Mouse (Mus musculus) forebrain, postnatal 0 days (tissue): ENCODE measurements around the gene Gdpgp1. TPM values are rescaled to one million over a fixed set of nuclear protein-coding genes. Genes with fewer than 3 reads are reported as not detected.

ENCODE experiments used
- ATAC-seq: fragments of 200-750 bp; cut with Nextera tagmentation; 2 replicates; pipeline ENCODE4 v1.8.0; 2017; ENCODE audit warnings: mild to moderate bottlenecking, moderate library complexity
- DNase-seq: peaks from one replicate; pipeline ENCODE4 v3.0.0-alpha.2; 2015
- H3K27ac ChIP-seq: fragments of 300-500 bp; sonication (generic); 2 replicates; pipeline ENCODE4 v1.5.1; 2014; ENCODE audit warnings: low read depth, mild to moderate bottlenecking, antibody characterized with exemption, low read length, moderate library complexity, mixed read lengths
- H3K27me3 ChIP-seq: fragments of 300-500 bp; sonication (generic); 2 replicates; pipeline ENCODE4 v1.6.1; 2014; ENCODE audit warnings: mild to moderate bottlenecking, low read length, mixed read lengths; ENCODE audit not compliant: insufficient read depth
- H3K36me3 ChIP-seq: fragments of 300-500 bp; sonication (generic); 2 replicates; pipeline ENCODE4 v1.6.1; 2014; ENCODE audit warnings: mild to moderate bottlenecking, moderate library complexity; ENCODE audit not compliant: insufficient read depth
- H3K4me1 ChIP-seq: fragments of 300-500 bp; sonication (generic); 2 replicates; pipeline ENCODE4 v1.6.1; 2014; ENCODE audit warnings: antibody characterized with exemption; ENCODE audit not compliant: insufficient read depth
- H3K4me2 ChIP-seq: fragments of 300-500 bp; sonication (generic); 2 replicates; pipeline ENCODE4 v1.6.1; 2014; ENCODE audit warnings: low read depth, mild to moderate bottlenecking, moderate library complexity
- H3K4me3 ChIP-seq: fragments of 300-500 bp; sonication (generic); 2 replicates; pipeline ENCODE4 v1.5.1; 2014; ENCODE audit warnings: low read depth, low read length, mixed read lengths
- H3K9ac ChIP-seq: fragments of 300-500 bp; sonication (generic); 2 replicates; pipeline ENCODE4 v1.6.1; 2014; ENCODE audit warnings: mild to moderate bottlenecking
- H3K9me3 ChIP-seq: fragments of 300-500 bp; sonication (generic); 2 replicates; pipeline ENCODE4 v1.6.1; 2016; ENCODE audit warnings: low read length
- CTCF ChIP-seq: sonication (generic); IDR thresholded peaks from 2 replicates; pipeline ENCODE4 v1.5.1; 2016; ENCODE audit warnings: antibody characterized with exemption, control low read depth, low read depth
- WGBS: fragments of 180-500 bp; shearing (Covaris S2); extraction: QIAGEN DNeasy Blood & Tissue Kit; methylation state at CpG from one replicate; pipeline ENCODE4 v1.1.7; 2014; 5-methylcytosine and 5-hydroxymethylcytosine counted together
- polyA plus RNA-seq: library from polyadenylated mRNA; unstranded; fragments of >200 nt; fragmentation: Nextera tagmentation; extraction: Ambion mirVana; gene quantifications from 2 replicates; pipeline ENCODE4 v1.2.1, GENCODE M21; 2015
- total RNA-seq: library from RNA; depleted of rRNA; stranded (reverse); fragments of >200 nt; gene quantifications from 2 replicates; pipeline ENCODE4 v1.2.3, GENCODE M21; 2014

The Gdpgp1 gene
- total and polyA plus RNA-seq, 2 experiments from 2014 or later, result 2.6 to 5.8 TPM

GRCm38 (mm10) chr7:80260625-80261371 lies 28.1 kb downstream of the Gdpgp1 start, which contains the start of gene Ngrn:
Ngrn (plus strand) TSS chr7:80261215.
- Histone ChIP-seq H3K36me3 (peaks cover 19% of the 10 kb centered on the region), H3K4me3 (peak within 1 kb of the TSS; percentile 67), H3K27me3 (peaks cover 19% of the 10 kb centered on the region), H3K9ac (peak within 1 kb of the TSS; percentile 78), H3K4me2 (peak within 1 kb of the TSS; percentile 76), H3K9me3 (no peaks in the 10 kb centered on the region), H3K4me1 (peaks cover 7% of the 10 kb centered on the region), H3K27ac (peak within 1 kb of the TSS; percentile 82)
- ATAC-seq, result peak; percentile 97
- WGBS, result 27% methylated on average over 40 of the region's 40 CpGs
- peak; percentile 56 for TF ChIP-seq CTCF
- DNase-seq, result peak; percentile 91

- ATAC-seq (peak; percentile 66), DNase-seq (peak; percentile 72)
- Histone ChIP-seq H3K4me3 (peak overlapping the region; percentile 67), H3K36me3 (peaks cover 26% of the 10 kb centered on the region), H3K4me2 (peak overlapping the region; percentile 76), H3K9ac (peak overlapping the region; percentile 78), H3K27me3 (peaks cover 19% of the 10 kb centered on the region), H3K4me1 (peaks cover 7% of the 10 kb centered on the region), H3K9me3 (no peaks in the 10 kb centered on the region), H3K27ac (peak overlapping the region; percentile 82)
- whole genome bisulfite sequencing, result 1% methylated on average over 32 of the region's 32 CpGs
- no peak for TF ChIP-seq CTCF
Observed at GRCm38 (mm10) chr7:80261372-80261990, 28.8 kb downstream of the Gdpgp1 start.

GRCm38 (mm10) chr7:80264606-80265005 lies 31.9 kb downstream of the Gdpgp1 start:
- Histone ChIP-seq H3K4me2 (no peak overlapping the region), H3K9me3 (no peaks in the 10 kb centered on the region), H3K27ac (no peak overlapping the region), H3K4me1 (peaks cover 13% of the 10 kb centered on the region), H3K9ac (no peak overlapping the region), H3K4me3 (no peak overlapping the region), H3K27me3 (0 out of 2 replicates have a peak, but pooled peaks cover 4% of the 10 kb centered on the region), H3K36me3 (peaks cover 33% of the 10 kb centered on the region)
- 93% methylated on average over 12 of the region's 12 CpGs for WGBS
- DNase-seq (no peak), ATAC-seq (no peak)
- TF ChIP-seq CTCF, result no peak

GRCm38 (mm10) chr7:80267764-80268163 lies 35.1 kb downstream of the Gdpgp1 start:
- TF ChIP-seq CTCF, result no peak
- Histone ChIP-seq H3K36me3 (peaks cover 33% of the 10 kb centered on the region), H3K4me3 (no peak overlapping the region), H3K9ac (no peak overlapping the region), H3K4me1 (peaks cover 20% of the 10 kb centered on the region), H3K27ac (no peak overlapping the region), H3K27me3 (no peaks in the 10 kb centered on the region), H3K9me3 (no peaks in the 10 kb centered on the region), H3K4me2 (no peak overlapping the region)
- DNase-seq (no peak), ATAC-seq (no peak)
- WGBS, result 81% methylated on average over 1 of the region's 1 CpGs

DNA sequence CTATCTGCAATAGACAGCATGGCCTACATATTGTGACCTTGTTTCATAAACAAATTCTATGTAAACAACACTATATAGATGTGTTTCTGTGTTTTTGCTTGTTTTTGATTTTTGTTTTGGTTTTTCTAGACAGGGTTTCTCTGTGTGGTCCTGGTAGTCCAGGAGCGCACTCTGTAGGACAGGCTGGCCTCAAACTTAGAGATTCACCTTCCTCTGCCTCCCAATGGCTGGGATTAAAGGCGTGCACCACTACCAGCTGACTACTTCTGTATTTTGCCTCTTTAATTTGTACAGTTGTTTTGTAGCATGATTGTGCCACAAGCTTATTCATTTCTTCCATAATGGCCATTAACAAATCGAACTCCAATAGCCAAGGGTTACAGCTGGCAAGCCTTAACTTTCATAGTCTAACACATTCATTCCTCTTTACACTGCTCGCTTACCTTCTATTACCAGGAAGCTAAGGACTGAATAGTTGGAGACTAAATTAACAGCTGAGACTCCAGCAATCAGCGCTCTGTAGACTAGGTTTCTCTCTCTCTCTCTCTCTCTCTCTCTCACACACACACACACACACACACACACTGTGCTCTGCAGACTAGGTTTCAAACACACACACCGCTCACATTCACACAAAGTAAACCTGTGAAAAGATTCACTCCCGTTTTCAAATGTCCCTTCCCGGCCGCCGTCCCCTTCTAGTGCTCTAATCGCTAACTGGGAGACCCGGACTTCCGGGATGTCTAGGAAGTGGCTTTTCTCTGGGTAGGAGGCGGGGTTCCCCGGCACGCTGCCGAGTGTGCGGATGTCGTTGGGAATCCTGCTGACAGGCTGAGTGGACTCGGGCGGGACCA lies 36.5 kb downstream of the Gdpgp1 start, which contains the start of gene Vps33b:
Gene Vps33b (plus strand): TSS at position 753 of the 854 bp plus-strand sequence.
- H3K27me3 ChIP-seq, result no peaks in the 10 kb centered on the region
- peak within 1 kb of the TSS; percentile 81 for H3K9ac ChIP-seq
- H3K4me3 ChIP-seq, result peak within 1 kb of the TSS; percentile 78
- peak; percentile 95 for ATAC-seq
- peaks cover 38% of the 10 kb centered on the region for H3K36me3 ChIP-seq
- no peaks in the 10 kb centered on the region for H3K9me3 ChIP-seq
- no peak for TF ChIP-seq CTCF
- 3% methylated on average over 21 of the region's 21 CpGs for WGBS
- peak within 1 kb of the TSS; percentile 81 for H3K27ac ChIP-seq
- peak within 1 kb of the TSS; percentile 90 for H3K4me2 ChIP-seq
- DNase-seq, result peak; percentile 94
- H3K4me1 ChIP-seq, result peaks cover 20% of the 10 kb centered on the region

DNA sequence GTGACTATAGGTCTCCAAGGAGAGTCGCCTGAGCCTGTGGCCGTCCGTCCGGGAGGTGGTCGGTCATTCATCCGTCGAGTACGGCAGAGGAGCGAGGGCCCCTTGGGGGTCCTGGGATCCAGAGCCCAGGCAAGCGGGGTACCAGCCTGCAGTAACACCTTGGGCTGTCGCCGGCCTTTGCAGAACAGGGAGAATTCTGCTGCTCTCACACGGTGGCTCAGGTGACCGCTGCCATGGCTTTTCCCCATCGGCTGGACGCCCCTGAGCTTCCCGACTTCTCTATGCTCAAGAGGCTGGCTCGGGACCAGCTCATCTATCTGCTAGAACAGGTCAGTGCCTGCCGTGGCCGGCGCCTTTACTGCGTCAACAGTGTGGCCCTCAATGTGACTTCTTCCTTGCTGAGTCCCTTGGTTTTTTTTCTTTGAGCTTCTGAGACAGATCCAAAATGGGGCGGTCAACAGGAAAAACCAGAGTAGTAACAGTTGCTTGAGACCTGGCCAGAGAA lies 37.1 kb downstream of the Gdpgp1 start:
- peak overlapping the region; percentile 78 for H3K4me3 ChIP-seq
- peaks cover 3% of the 10 kb centered on the region; the same call in 1 of the 2 replicates for H3K9me3 ChIP-seq
- ATAC-seq, result peak; percentile 59
- H3K4me2 ChIP-seq, result peak overlapping the region; percentile 90
- peaks cover 38% of the 10 kb centered on the region for H3K36me3 ChIP-seq
- peak overlapping the region; percentile 81 for H3K9ac ChIP-seq
- DNase-seq, result no peak
- 4% methylated on average over 23 of the region's 23 CpGs for WGBS
- H3K4me1 ChIP-seq, result peaks cover 20% of the 10 kb centered on the region
- TF ChIP-seq CTCF, result no peak
- H3K27me3 ChIP-seq, result no peaks in the 10 kb centered on the region
- H3K27ac ChIP-seq, result peak overlapping the region; percentile 81
